Mouse (Mus musculus): ENCODE results near the gene Rere.
A peak's percentile ranks its signal among the peaks of the same experiment; 100 is the strongest.

Rere gene

DNA sequence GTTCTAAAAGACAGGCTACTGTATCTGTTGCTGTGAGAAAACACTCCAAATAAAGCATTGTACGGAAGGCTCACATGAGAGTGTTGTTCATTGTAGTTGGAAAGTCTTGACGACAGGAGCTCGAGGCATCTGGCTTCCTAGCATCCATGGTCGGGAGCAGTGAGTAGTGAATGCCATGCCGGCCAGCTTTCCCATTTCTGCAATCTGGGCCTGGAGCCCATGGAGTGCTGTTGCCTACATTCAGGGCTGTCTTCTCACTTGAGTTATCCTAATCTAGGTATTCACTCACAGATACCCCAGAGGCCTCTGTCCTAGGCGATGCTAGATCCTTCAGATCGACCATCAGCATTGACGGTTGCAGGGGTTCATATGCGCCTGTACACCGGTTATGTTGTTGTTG lies 160.5 kb downstream of the Rere start:
- peak in 1 of 2 experiments; percentile 34 for DNase-seq

DNA sequence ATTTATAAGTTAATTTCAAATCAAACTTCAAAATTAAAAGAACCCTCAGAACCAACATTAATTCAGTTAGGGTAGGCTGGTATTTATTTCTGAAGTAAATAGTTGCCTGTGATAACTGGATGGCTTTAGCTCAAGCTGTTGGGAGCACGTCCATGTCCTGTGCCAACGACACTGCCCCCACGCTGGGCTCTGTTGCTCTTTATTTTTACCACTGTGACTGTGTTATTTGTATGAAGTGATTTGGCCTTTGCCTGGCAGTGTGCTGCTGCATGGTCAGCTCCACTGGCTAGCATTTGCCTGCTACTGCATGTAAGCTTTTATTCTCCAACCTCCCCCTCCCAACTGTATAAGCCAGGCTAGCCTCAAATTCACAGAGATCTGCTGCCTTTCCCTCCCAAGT lies 162.6 kb downstream of the Rere start:
- peak; percentile 60 to 66 for DNase-seq

DNA sequence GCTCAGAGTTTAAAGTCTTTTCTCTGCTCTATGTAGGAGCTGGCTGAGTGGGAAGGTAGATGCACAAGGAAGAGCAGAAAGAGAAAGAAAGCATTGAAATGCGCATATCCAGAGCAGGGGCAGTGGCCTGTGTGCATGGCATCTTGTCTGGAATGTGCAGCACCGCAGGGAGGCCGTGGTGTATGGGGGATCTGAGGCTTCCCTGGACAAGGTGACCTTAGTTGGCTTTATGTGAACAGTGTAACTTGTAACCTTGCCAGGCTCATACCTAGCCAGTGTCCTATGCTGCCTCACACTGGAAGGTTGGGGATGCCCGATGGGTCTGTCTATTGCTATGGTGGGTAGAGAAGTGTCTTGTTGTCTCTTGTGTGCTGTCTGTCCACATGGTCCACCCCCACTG lies 165.2 kb downstream of the Rere start:
- no peak for DNase-seq

- no peak for DNase-seq
Measured at GRCm38 (mm10) chr4:150447517-150447916, 166.1 kb downstream of the Rere start.

GRCm38 (mm10) chr4:150448433-150448832 lies 167.0 kb downstream of the Rere start:
- no peak for DNase-seq

DNA sequence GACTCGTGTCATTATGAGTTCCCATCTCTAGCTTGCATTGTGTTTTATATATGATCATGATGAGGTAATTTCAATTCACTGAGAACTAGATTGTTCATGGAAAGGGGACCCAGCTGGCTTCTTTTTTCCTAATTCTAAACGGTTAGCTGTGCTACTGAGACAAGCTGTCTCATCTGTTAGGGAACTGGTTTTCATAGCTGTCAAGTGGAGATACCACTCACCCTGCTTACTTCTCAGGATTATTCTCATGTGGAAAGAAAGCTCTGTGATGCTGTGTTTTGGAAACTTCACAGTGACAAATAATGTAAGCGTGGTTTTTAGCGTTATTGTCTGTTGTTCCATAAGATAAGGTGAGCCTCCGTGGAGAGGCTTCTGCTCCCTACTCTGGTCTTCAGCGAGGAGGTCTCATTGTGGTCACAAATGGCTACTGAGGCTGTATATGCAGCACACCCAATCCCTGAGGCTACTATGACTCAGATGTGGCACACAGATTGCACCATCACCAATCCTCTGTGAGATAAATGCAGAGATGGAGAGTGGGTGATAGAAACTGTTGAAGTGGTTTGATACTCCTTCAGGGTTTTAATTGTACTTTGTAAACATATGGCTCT lies 168.7 kb downstream of the Rere start:
- DNase-seq: no peak

- no peak for DNase-seq
Measured at GRCm38 (mm10) chr4:150452155-150452847, 170.9 kb downstream of the Rere start.

- no peak for DNase-seq
Measured at GRCm38 (mm10) chr4:150454571-150455306, 173.3 kb downstream of the Rere start.

DNA sequence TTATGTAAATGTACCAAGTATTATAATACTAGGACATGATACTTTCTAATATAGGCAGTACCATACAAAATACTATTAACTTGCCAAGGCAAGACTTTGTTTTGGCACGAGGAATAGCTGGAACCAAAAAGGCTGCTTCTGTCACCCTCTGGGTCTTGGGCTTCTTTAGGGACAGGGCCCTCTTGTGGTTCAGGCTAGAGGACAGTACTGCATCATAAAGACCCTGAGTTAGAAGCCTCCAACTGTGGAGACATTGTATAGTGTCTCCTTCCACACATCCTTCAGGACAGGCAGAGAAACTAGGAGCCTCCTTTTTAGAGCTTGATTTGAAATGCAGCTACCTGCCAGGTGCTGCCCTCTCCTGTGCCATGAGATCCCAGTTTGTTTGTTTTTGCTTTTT lies 174.3 kb downstream of the Rere start:
- DNase-seq: no peak

GRCm38 (mm10) chr4:150456452-150456851 lies 175.0 kb downstream of the Rere start:
- no peak for DNase-seq

DNA sequence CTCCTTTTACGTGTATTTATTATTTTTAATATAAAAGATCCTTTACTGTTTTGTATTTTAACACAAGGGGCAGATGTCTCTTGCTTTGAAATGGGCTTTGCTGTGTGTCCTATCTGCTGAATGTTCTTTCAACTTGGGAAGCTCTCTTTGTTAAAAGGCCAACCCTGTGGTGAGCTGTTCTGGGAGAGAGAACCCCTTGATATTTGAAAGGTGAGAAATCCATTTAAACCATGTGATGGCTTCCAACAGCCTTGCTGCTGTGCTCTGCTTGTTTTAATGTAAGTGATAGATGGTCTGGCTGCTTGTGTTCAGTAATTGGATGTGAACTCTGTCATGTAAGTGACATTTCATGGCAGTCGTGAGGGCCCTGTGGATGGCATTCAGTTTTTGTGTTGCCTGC lies 175.4 kb downstream of the Rere start:
- no peak for DNase-seq

DNA sequence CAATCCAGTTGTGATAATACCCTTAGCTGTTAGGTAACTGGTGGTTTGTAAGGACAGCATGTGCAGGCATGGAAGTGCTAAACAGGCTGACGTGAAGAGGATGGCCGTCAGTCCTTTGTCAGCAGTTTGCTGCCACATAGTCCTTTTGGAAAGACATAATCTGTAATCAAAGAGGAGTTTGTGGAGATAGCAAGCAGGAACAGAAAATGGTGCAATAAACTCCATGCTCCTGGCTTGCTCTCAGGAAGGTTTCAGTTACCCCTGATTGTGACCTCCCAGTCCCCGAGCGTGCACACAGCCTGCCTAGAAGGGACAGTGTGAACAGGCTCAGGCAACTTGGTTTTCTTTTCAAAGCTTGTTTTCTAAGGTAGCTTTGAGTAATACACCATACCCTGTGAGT lies 175.9 kb downstream of the Rere start:
- no peak for DNase-seq

DNA sequence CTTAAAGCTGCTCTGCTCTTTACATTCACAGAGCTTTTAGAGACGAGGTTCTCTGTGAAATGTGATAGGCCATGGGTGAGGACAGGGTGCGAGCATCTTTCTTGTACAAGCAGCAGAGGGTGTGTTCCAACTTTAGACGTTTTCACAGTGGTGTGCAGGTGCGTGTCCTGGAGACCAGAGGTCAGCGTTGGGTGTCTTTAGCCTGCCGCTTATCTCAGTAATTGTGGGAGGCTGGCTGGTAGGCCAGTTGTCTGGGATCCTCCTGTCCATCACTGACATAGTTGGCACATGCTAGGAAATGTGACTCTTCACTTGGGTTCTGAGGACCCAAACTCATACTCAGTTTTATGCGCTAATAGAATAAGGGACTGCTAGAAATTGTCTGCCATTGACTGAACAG lies 176.3 kb downstream of the Rere start:
- DNase-seq: no peak

- no peak for DNase-seq
Measured at GRCm38 (mm10) chr4:150459022-150459794, 177.8 kb downstream of the Rere start.

- DNase-seq: no peak
Measured at GRCm38 (mm10) chr4:150460451-150460850, 179.0 kb downstream of the Rere start.

- DNase-seq: no peak
Measured at GRCm38 (mm10) chr4:150461011-150461410, 179.6 kb downstream of the Rere start.

GRCm38 (mm10) chr4:150461427-150462189 lies 180.2 kb downstream of the Rere start:
- DNase-seq: no peak

DNA sequence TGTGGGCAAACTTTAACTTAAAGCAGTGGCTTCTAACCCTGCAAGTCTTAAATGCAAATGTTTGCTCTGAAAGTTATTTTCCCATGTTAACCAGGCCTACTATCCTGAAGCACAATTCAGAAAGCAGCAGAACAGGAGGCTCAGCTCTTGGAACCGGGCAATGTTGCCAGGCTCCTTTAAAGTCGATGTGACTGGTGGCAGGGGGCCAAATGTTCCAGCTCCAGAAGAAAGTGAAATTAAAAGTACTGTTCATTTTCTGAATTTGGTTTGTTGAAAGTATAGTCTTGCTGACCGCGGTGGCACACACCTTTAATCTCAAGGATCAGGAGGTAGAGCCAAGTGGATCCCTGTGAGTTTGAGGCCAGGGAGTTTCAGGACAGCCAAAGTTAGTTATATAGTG lies 180.9 kb downstream of the Rere start:
- peak; percentile 62 to 69 for DNase-seq

- DNase-seq: peak; percentile 76 to 79
Measured at GRCm38 (mm10) chr4:150465759-150466158, 184.3 kb downstream of the Rere start.

DNA sequence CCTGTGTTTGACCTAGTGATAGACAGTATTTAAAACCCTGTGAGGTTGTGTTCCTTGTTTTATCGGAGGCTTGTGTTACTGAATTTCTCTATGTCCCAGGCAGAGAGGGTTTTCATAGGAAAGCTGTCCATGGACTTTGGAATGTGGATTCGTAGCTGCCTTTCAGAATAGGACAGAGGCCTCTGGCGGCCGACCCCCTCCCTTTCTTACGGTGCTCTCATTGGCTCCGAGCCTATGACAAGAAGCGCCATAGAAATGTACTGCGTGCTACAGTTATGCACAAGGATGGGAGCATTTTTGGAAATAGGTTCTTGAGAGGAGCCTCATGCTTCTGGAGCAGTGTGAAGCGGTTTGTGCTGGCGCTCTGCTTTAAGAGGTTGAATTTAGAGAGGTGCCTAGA lies 187.8 kb downstream of the Rere start:
- DNase-seq: no peak

DNA sequence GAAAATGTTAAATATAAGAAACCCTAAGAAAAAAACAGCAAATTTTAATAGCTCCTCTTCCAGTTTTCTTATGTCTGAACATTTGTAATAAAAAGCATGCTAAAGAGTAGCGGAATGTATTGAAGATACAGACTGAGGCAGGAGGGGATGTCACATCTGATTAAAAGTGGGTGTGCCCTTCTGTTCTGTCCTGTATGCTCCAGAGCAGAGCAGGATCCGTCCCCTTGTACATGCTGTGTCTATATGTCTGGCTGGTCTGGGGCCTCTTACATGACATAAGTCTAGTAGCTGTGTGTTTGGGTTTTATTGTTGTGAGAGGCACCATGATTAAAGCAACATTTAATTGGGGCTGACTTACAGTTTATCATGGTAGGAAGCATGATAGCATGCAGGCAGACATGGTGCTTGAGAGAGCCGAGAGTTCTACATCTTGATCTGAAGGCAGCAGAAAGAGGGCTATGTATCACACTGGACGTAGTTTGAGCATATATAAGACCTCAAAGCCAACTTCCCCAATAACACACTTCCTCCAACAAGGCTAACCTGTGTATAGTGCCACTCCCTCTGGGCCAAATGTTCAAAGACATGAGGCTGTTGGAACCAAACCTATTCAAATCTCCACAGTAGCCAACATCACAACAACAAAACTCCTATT lies 189.4 kb downstream of the Rere start:
- DNase-seq: no peak
